Mouse (Mus musculus): ENCODE data around the gene Zfp593. TPM values are rescaled to one million over a fixed set of nuclear protein-coding genes. Genes with fewer than 3 reads are reported as not detected.

The Zfp593 gene
- total RNA-seq, 2 experiments from 2014 or later, result 10.5 to 10.8 TPM

DNA sequence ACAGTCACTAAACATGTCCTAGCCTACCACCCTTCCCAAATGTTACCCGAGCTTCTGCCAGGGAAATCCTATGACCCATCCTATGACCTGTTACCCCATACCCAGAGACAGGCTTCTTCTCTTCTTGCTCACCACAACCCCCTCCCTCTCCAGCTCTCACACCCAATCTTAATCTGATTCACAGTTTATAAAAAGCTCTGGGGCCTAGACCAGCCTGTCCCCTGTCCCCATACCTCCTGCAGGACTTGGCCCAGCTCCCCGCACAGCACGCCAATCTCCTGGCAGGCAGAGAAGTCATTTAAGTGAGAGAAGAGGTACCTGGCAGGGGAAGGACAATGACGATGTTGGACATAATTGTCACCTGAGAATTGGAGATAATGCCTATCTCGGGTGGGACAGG, 10.5 kb downstream of the Zfp593 start:
- no peak for DNase-seq (ENCODE audit: low spot score in 2 of 2)

DNA sequence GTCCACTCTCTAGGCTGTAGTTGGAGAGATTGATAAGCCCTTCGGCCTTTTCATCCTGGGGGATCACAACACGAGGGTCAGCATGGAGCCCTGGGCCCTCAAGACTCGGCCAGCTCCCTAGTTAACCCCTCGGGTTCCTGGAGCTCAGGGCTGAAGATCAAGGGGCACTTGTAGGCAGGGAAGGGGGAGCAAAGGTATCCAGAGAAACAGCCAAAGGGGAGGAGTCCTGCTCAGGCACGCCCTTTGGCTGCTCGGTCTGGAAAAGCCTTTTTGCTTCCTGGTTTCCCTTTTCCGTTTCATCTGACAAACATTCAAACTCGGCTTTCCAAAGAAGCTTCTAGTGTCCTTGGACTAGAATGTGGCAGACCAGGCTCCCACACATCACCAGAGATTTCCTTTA, 15.0 kb downstream of the Zfp593 start:
- no peak for DNase-seq (ENCODE audit: low spot score in 2 of 2)

DNA sequence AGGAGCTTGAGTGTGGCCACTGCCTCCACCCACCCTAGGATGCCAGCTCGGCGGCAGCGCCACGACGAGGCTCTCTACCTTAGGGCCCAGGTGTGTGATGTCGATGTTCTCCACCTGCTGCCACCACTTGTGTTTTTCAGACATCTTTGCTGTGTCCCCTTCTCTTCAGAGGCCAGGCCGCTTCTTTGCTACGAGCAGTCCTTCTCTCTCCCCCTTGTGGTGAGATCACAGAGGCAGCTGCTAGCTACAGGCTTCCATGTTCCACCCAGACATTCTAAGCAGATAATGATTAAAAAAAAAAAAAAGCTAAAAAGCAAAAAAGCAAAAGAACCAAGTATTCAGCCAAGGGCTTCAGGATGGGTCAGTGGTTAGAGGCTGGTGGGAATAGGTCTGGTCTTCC, 18.2 kb downstream of the Zfp593 start, which contains the start of gene Catsper4:
Gene Catsper4 (minus strand): TSS at position 190 of the 400 bp plus-strand sequence.
- DNase-seq (ENCODE audit: low spot score in 2 of 2), result no peak

DNA sequence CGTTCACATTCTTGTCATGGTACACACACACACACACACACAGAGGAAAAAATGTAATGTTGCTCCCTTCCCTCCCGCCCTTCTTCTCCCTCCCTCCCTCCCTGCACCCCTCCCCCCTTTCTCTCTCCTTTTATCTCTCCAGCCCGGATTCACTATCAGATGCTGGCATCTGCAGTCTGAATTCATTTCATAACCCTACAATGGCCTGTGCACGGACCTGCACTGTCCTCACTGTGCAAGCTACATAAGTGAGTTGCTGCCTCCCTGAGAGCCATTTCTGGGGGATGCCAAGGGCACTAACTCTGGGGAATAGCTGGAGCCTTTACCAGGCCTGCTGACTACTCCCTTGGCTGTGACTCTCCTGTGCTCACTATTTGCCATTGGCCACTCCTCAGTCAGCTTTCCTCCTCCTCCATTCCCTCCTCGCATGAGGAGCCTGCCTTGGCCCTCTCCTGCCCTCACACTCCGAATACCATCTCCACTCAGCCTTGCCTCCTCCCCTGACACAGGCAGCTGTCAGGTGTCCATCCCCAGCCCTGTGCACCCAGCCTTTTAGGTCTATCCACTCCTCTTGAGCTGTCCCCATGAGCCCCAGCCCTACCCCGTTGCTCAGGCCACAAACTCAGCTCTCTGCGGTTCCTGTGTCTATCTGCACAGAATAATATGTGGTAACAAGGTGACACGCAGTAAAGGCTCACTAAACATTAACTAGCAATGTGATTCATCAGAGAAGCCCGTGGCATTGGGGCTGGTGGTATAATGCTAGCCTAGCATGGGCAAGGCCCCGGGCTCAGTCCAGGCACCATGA, 22.4 kb downstream of the Zfp593 start:
- no peak for DNase-seq (ENCODE audit: low spot score in 2 of 2)

DNA sequence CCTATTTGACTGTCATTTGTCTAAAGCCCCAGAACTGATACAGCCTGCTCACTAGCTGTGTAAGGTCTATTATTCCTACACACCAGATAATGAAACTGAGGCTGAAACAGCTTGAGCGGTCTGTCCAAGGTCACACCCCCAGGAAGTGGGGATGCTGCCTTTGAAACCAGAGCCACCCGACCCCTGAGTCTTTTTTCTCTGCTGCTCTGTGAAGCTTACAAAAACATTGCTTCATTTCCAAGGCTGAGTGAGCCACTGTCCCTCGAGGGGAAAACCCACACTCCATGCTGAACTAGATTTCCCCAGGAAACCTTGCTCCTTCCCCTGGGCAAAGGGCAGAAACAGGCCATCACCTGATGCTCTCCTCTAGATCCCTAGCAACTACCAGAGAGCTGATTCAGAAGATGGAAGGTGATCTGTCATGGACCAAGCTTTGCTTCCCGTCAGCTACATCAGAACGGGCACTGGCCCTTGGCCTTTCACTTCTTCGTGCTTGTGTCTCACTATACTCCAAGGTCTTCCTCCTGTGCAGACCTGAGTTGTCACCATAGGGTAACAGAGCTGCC, 38.8 kb downstream of the Zfp593 start:
- no peak for DNase-seq (ENCODE audit: low spot score in 2 of 2)

DNA sequence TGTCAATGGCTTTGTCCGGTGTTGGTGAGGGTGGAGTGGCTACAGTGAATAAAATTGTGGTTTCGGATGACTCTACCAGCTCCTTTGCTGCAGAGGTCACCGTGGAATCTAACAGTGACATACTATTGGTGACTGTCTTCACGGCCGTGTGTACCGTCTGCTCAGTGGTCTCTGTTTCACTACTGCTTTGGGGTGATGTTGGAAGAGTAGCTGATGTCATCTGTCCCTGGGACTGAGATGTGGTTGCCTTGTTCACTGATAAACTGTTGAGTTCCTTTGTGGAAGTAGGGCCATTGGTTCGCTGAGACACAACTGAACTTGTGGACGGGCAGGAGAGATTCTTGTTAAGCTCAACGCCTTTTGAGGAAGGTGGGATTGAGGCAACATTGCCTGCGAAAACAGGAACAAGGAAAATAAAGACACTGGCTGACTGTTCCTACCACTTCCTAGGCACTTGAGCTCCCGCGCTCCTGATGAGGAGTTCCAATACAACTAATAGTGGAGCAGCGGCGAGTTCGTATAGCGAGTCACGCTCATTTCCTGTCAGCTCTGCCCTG, 42.0 kb downstream of the Zfp593 start:
- no peak for DNase-seq (ENCODE audit: low spot score in 2 of 2)

DNA sequence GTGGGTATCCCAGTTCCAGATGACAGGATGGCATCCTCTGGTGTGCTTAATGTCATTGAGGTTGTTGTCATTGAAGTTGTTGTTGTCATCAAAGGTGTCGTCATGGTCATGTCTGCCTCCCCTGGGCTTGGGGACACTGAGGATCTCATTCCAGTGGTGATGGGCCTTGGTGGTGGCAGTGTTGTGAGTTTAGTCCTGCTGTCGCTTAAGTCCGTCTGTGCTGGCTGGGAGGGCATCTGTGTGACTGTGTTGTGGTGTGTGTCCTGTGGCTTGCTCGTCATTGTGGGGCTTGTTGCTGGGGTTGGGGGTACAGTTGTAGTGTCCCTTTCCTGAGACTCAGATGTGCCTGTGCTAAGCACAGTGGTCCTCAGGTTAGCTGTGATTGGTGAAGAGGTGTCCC, 42.5 kb downstream of the Zfp593 start, which contains the start of gene Gm7534:
Gene Gm7534 (minus strand): TSS at position 101 of the 400 bp plus-strand sequence.
- no peak for DNase-seq (ENCODE audit: low spot score in 2 of 2)

DNA sequence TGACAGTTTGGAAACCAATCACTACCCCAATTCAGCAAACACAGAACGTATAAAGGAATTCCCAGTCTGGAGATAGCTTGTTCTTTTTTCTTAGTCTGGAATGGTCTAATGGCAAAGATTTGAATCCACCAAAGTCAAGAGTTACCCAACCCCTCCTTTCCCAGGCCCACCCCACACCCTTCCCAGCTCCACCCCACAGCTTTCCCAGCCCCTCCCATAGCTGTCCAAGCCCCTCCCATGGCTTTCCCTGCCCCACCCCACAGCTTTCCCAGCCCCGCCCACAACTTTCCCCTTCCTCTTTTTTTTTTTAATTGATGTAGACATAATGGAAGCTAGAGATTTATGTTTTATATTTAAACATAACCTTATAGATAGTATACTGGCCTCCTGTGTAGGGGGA, 46.0 kb downstream of the Zfp593 start:
- no peak for DNase-seq (ENCODE audit: low spot score in 2 of 2)

Other genes starting within 250 kb of the Zfp593 start
- 10 to 100 TPM; 39.1 to 46.2 TPM for gene Dhdds, start 244.7 kb downstream of the Zfp593 start, total RNA-seq (2021)
- gene Lin28a, start 226.8 kb downstream of the Zfp593 start, total RNA-seq (2021), result not detected
- under 1 TPM in 1 of 2 experiments, not detected in 1; 0.32 TPM for gene Zfp683, start 191.8 kb downstream of the Zfp593 start, total RNA-seq (2021)
- gene Crybg2, start 184.8 kb downstream of the Zfp593 start, total RNA-seq (2021), result under 1 TPM in 1 of 2 experiments, not detected in 1; 0.13 TPM
- gene Cd52, start 150.5 kb downstream of the Zfp593 start, total RNA-seq (2021), result 10 to 100 TPM; 14.0 to 19.9 TPM
- 10 to 100 TPM in 1 of 2 experiments, 1 to 10 TPM in 1; 8.7 to 12.6 TPM for gene Ubxn11, start 143.0 kb downstream of the Zfp593 start, total RNA-seq (2021)
- 100 to 1,000 TPM in 1 of 2 experiments, 10 to 100 TPM in 1; 73.4 to 102 TPM for gene Sh3bgrl3, start 116.8 kb downstream of the Zfp593 start, total RNA-seq (2021)
- gene Cep85, start 58.5 kb downstream of the Zfp593 start, total RNA-seq (2021), result 10 to 100 TPM; 12.9 to 15.4 TPM
- gene Gm7534, start 42.6 kb downstream of the Zfp593 start, total RNA-seq (2021), result not detected
- not detected for gene Catsper4, start 18.2 kb downstream of the Zfp593 start, total RNA-seq (2021)
- under 1 TPM; 0.66 to 0.99 TPM for gene Cnksr1, start 7.2 kb downstream of the Zfp593 start, total RNA-seq (2021)
- not detected for gene E130218I03Rik, start 1.9 kb downstream of the Zfp593 start, total RNA-seq (2021)
- gene Gm30191, start 1.3 kb upstream of the Zfp593 start, total RNA-seq (2021), result not detected
- gene Grrp1, start 8.5 kb upstream of the Zfp593 start, total RNA-seq (2021), result 10 to 100 TPM in 1 of 2 experiments, 1 to 10 TPM in 1; 9.3 to 10.0 TPM
- gene Pdik1l, start 42.3 kb upstream of the Zfp593 start, total RNA-seq (2021), result 10 to 100 TPM; 14.0 to 22.5 TPM
- gene Trim63, start 69.5 kb upstream of the Zfp593 start, total RNA-seq (2021), result under 1 TPM in 1 of 2 experiments, not detected in 1; 0.32 TPM
- gene Slc30a2, start 97.6 kb upstream of the Zfp593 start, total RNA-seq (2021), result 10 to 100 TPM; 28.9 to 47.4 TPM
- 1 to 10 TPM; 3.3 to 4.2 TPM for gene Extl1, start 138.3 kb upstream of the Zfp593 start, total RNA-seq (2021)
- 10 to 100 TPM; 15.2 to 17.8 TPM for gene Pafah2, start 150.7 kb upstream of the Zfp593 start, total RNA-seq (2021)
- gene Stmn1, start 222.7 kb upstream of the Zfp593 start, total RNA-seq (2021), result 10 to 100 TPM; 24.8 to 25.6 TPM